Mouse (Mus musculus): Measurements from ENCODE around the gene B3gnt6.

GRCm38 (mm10) chr7:98194026-98194792 is 5.1 kb downstream of the B3gnt6 start:
- TF ChIP-seq CTCF (IDR thresholded peaks at IDR 0.05; ENCODE audit: low read depth) (no peak), EP300 (IDR thresholded peaks at IDR 0.05; ENCODE audit: low read depth) (no peak)
